Mouse (Mus musculus): Measurements from ENCODE around the gene Dnmt3c. TPM values are rescaled to one million over a fixed set of nuclear protein-coding genes. Genes with fewer than 3 reads are reported as not detected.
"Not testable (repeated sequence)": the region's sequence is repeated elsewhere in the genome, so short reads cannot be mapped to it uniquely, and the experiment has no call there.

Dnmt3c gene
- polyA plus RNA-seq, 1 experiment: 1.2 TPM

- H3K4me3 ChIP-seq (ENCODE audit: control insufficient read depth, low read depth, low read length): no peak overlapping the region
- H3K27me3 ChIP-seq (ENCODE audit: control insufficient read depth, insufficient read depth, low read length): no peaks in the 10 kb centered on the region
- no peaks in the 10 kb centered on the region; the same call in none of the 2 replicates for H3K4me1 ChIP-seq (ENCODE audit: control insufficient read depth, insufficient read depth, low read length)
- no peak for TF ChIP-seq POLR2A (IDR thresholded peaks at IDR 0.05; ENCODE audit: control insufficient read depth, low read depth, low read length)
- no peak for TF ChIP-seq CTCF (IDR thresholded peaks at IDR 0.05; ENCODE audit: control insufficient read depth, insufficient read depth, insufficient replicate concordance, low read depth, low read length)
- no peaks in the 10 kb centered on the region for H3K36me3 ChIP-seq (ENCODE audit: control insufficient read depth, insufficient read depth, low read length)
- no peak overlapping the region for H3K27ac ChIP-seq (ENCODE audit: control insufficient read depth, insufficient read depth, low read depth, low read length)
Observed at GRCm38 (mm10) chr2:153665401-153665800, 31.1 kb upstream of the Dnmt3c start.

- H3K27ac ChIP-seq (ENCODE audit: control insufficient read depth, insufficient read depth, low read depth, low read length): no peak overlapping the region
- TF ChIP-seq CTCF (IDR thresholded peaks at IDR 0.05; ENCODE audit: control insufficient read depth, insufficient read depth, insufficient replicate concordance, low read depth, low read length): no peak
- TF ChIP-seq POLR2A (IDR thresholded peaks at IDR 0.05; ENCODE audit: control insufficient read depth, low read depth, low read length): no peak
- no peaks in the 10 kb centered on the region for H3K27me3 ChIP-seq (ENCODE audit: control insufficient read depth, insufficient read depth, low read length)
- H3K36me3 ChIP-seq (ENCODE audit: control insufficient read depth, insufficient read depth, low read length): no peaks in the 10 kb centered on the region
- no peaks in the 10 kb centered on the region for H3K4me1 ChIP-seq (ENCODE audit: control insufficient read depth, insufficient read depth, low read length)
- H3K4me3 ChIP-seq (ENCODE audit: control insufficient read depth, low read depth, low read length): no peak overlapping the region
Observed at GRCm38 (mm10) chr2:153668754-153669376, 27.6 kb upstream of the Dnmt3c start.

- H3K4me1 ChIP-seq (ENCODE audit: control insufficient read depth, insufficient read depth, low read length): no peaks in the 10 kb centered on the region
- no peak overlapping the region for H3K27ac ChIP-seq (ENCODE audit: control insufficient read depth, insufficient read depth, low read depth, low read length)
- H3K27me3 ChIP-seq (ENCODE audit: control insufficient read depth, insufficient read depth, low read length): no peaks in the 10 kb centered on the region
- no peak for TF ChIP-seq CTCF (IDR thresholded peaks at IDR 0.05; ENCODE audit: control insufficient read depth, insufficient read depth, insufficient replicate concordance, low read depth, low read length)
- TF ChIP-seq POLR2A (IDR thresholded peaks at IDR 0.05; ENCODE audit: control insufficient read depth, low read depth, low read length): no peak
- no peak overlapping the region for H3K4me3 ChIP-seq (ENCODE audit: control insufficient read depth, low read depth, low read length)
- no peaks in the 10 kb centered on the region for H3K36me3 ChIP-seq (ENCODE audit: control insufficient read depth, insufficient read depth, low read length)
Observed at GRCm38 (mm10) chr2:153670111-153670510, 26.3 kb upstream of the Dnmt3c start.

- no peak overlapping the region for H3K4me3 ChIP-seq (ENCODE audit: control insufficient read depth, low read depth, low read length)
- TF ChIP-seq POLR2A (IDR thresholded peaks at IDR 0.05; ENCODE audit: control insufficient read depth, low read depth, low read length): no peak
- TF ChIP-seq CTCF (IDR thresholded peaks at IDR 0.05; ENCODE audit: control insufficient read depth, insufficient read depth, insufficient replicate concordance, low read depth, low read length): no peak
- H3K36me3 ChIP-seq (ENCODE audit: control insufficient read depth, insufficient read depth, low read length): no peaks in the 10 kb centered on the region; the same call in 1 of the 2 replicates
- no peaks in the 10 kb centered on the region for H3K4me1 ChIP-seq (ENCODE audit: control insufficient read depth, insufficient read depth, low read length)
- H3K27ac ChIP-seq (ENCODE audit: control insufficient read depth, insufficient read depth, low read depth, low read length): no peak overlapping the region
- H3K27me3 ChIP-seq (ENCODE audit: control insufficient read depth, insufficient read depth, low read length): no peaks in the 10 kb centered on the region
Observed at GRCm38 (mm10) chr2:153672619-153673018, 23.8 kb upstream of the Dnmt3c start.

- not testable (repeated sequence) for H3K4me3 ChIP-seq (ENCODE audit: control insufficient read depth, low read depth, low read length); H3K36me3 ChIP-seq (ENCODE audit: control insufficient read depth, insufficient read depth, low read length); H3K27me3 ChIP-seq (ENCODE audit: control insufficient read depth, insufficient read depth, low read length)
Observed at GRCm38 (mm10) chr2:153675364-153675763, 21.1 kb upstream of the Dnmt3c start.

GRCm38 (mm10) chr2:153676944-153677343 is 19.5 kb upstream of the Dnmt3c start:
- no peak for TF ChIP-seq POLR2A (IDR thresholded peaks at IDR 0.05; ENCODE audit: control insufficient read depth, low read depth, low read length)
- Histone ChIP-seq H3K36me3 (ENCODE audit: control insufficient read depth, insufficient read depth, low read length) (no peaks in the 10 kb centered on the region; the same call in 1 of the 2 replicates), H3K4me3 (ENCODE audit: control insufficient read depth, low read depth, low read length) (peak overlapping the region; percentile 80), H3K4me1 (ENCODE audit: control insufficient read depth, insufficient read depth, low read length) (no peaks in the 10 kb centered on the region), H3K27ac (ENCODE audit: control insufficient read depth, insufficient read depth, low read depth, low read length) (no peak overlapping the region), H3K27me3 (ENCODE audit: control insufficient read depth, insufficient read depth, low read length) (no peaks in the 10 kb centered on the region)

More at GRCm38 (mm10) chr2:153675364-153675763, 21.1 kb upstream of the Dnmt3c start:
- H3K4me1 ChIP-seq (ENCODE audit: control insufficient read depth, insufficient read depth, low read length); H3K27ac ChIP-seq (ENCODE audit: control insufficient read depth, insufficient read depth, low read depth, low read length): not testable (repeated sequence)

GRCm38 (mm10) chr2:153677550-153677949 is 18.9 kb upstream of the Dnmt3c start:
- no peaks in the 10 kb centered on the region for H3K4me1 ChIP-seq (ENCODE audit: control insufficient read depth, insufficient read depth, low read length)
- no peak overlapping the region for H3K27ac ChIP-seq (ENCODE audit: control insufficient read depth, insufficient read depth, low read depth, low read length)
- no peak for TF ChIP-seq CTCF (IDR thresholded peaks at IDR 0.05; ENCODE audit: control insufficient read depth, insufficient read depth, insufficient replicate concordance, low read depth, low read length)
- no peak for TF ChIP-seq POLR2A (IDR thresholded peaks at IDR 0.05; ENCODE audit: control insufficient read depth, low read depth, low read length)
- no peaks in the 10 kb centered on the region; the same call in 1 of the 2 replicates for H3K36me3 ChIP-seq (ENCODE audit: control insufficient read depth, insufficient read depth, low read length)
- no peaks in the 10 kb centered on the region for H3K27me3 ChIP-seq (ENCODE audit: control insufficient read depth, insufficient read depth, low read length)
- H3K4me3 ChIP-seq (ENCODE audit: control insufficient read depth, low read depth, low read length): peak overlapping the region; percentile 80

GRCm38 (mm10) chr2:153679959-153680358 is 16.5 kb upstream of the Dnmt3c start:
- H3K36me3 ChIP-seq (ENCODE audit: control insufficient read depth, insufficient read depth, low read length): no peaks in the 10 kb centered on the region; the same call in 1 of the 2 replicates
- no peak overlapping the region for H3K4me3 ChIP-seq (ENCODE audit: control insufficient read depth, low read depth, low read length)
- no peak for TF ChIP-seq CTCF (IDR thresholded peaks at IDR 0.05; ENCODE audit: control insufficient read depth, insufficient read depth, insufficient replicate concordance, low read depth, low read length)
- TF ChIP-seq POLR2A (IDR thresholded peaks at IDR 0.05; ENCODE audit: control insufficient read depth, low read depth, low read length): no peak
- H3K27me3 ChIP-seq (ENCODE audit: control insufficient read depth, insufficient read depth, low read length): no peaks in the 10 kb centered on the region
- H3K4me1 ChIP-seq (ENCODE audit: control insufficient read depth, insufficient read depth, low read length): no peaks in the 10 kb centered on the region
- H3K27ac ChIP-seq (ENCODE audit: control insufficient read depth, insufficient read depth, low read depth, low read length): no peak overlapping the region

GRCm38 (mm10) chr2:153693413-153693812 is 3.0 kb upstream of the Dnmt3c start:
- not testable (repeated sequence) for H3K4me1 ChIP-seq (ENCODE audit: control insufficient read depth, insufficient read depth, low read length); H3K4me3 ChIP-seq (ENCODE audit: control insufficient read depth, low read depth, low read length); H3K27ac ChIP-seq (ENCODE audit: control insufficient read depth, insufficient read depth, low read depth, low read length); H3K27me3 ChIP-seq (ENCODE audit: control insufficient read depth, insufficient read depth, low read length); H3K36me3 ChIP-seq (ENCODE audit: control insufficient read depth, insufficient read depth, low read length)

Measured in testis, adult 2 months (tissue).